14 mouse cellular contexts compared by ENCODE assay signal in the genomic region with DNA sequence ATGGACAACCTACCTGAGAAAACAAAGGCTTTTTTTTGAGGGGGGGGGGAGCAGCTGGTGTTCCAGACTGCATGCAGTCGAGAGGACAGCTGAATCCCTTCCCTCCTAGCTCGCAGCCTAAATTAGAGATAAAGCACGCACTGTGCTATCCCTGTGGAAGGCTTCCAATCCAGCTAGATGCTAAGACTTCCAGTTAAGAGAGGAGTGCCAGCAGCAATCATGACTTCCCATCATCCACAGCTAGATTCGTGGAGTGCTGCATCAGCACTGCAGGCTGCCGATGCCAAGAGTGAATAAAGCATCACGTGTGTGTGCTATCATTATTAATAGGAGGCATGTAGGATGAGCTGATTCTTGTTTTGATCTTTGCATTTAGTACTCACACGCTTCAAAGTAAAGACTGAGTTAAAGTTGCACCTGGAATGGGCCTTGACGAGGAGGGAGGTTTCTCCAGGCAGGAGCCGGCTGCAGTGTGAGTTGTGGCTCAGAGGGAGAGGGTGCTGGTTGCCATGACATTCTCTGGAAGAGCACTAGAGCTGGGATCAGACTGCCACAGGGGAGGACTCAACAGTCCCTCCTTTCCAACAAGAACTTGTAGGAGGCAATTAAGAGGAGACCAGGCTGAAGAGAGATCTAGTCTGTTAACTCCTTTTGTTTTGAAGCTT. TPM values are rescaled to one million over a fixed set of nuclear protein-coding genes. Genes with fewer than 3 reads are reported as not detected.
DNase-seq lines count a peak whose midpoint lies in the region; ATAC-seq and TF ChIP-seq lines count a peak whose summit lies in the region.
"Had no signal": no experiment of that assay in that cellular context is flagged by ENCODE, and none has a peak within 500 bp of the region (broad histone marks: within the 10 kb centered on the region; RNA-seq: fewer than 3 reads in every experiment).

No protein-coding gene starts in this region.

- H3K27ac ChIP-seq in midbrain, postnatal 0 days (ENCODE audit: low read depth, low read length) = no peak overlapping the region
- H3K27ac ChIP-seq in midbrain, embryonic 15.5 days = no peak overlapping the region
- no peak overlapping the region for H3K27ac ChIP-seq in liver, postnatal 0 days (ENCODE audit: low read depth)
- H3K27ac ChIP-seq: embryonic facial prominence, embryonic 10.5 days; forebrain, embryonic 12.5 days; liver, embryonic 13.5 days had no signal

- peaks cover 5% of the 10 kb centered on the region; the same call in 1 of the 2 replicates for H3K4me1 ChIP-seq in midbrain, postnatal 0 days (ENCODE audit: insufficient read depth, low read length)
- peaks cover 26% of the 10 kb centered on the region for H3K4me1 ChIP-seq in midbrain, embryonic 15.5 days
- peaks cover 6% of the 10 kb centered on the region; the same call in 1 of the 2 replicates for H3K4me1 ChIP-seq in liver, postnatal 0 days (ENCODE audit: insufficient read depth)

- no peak for TF ChIP-seq EP300 in liver, postnatal 0 days (IDR thresholded peaks at IDR 0.05; ENCODE audit: low read depth)

- WGBS in midbrain, postnatal 0 days = 82% methylated on average over 9 of the region's 9 CpGs
- 91% methylated on average over 9 of the region's 9 CpGs for WGBS in midbrain, embryonic 15.5 days
- 87% methylated on average over 9 of the region's 9 CpGs for WGBS in liver, postnatal 0 days (ENCODE audit: insufficient replicate concordance)

- H3K9ac ChIP-seq in midbrain, postnatal 0 days (replicated peaks; ENCODE audit: low read length, poor library complexity, severe bottlenecking) = no peak overlapping the region
- H3K9ac ChIP-seq in midbrain, embryonic 15.5 days = no peak overlapping the region
- H3K9ac ChIP-seq in liver, postnatal 0 days (replicated peaks) = no peak overlapping the region
- H3K9ac ChIP-seq: forebrain, embryonic 12.5 days; liver, embryonic 13.5 days had no signal

- no peak overlapping the region for H3K4me3 ChIP-seq in midbrain, postnatal 0 days (ENCODE audit: low read depth, low read length)
- H3K4me3 ChIP-seq in midbrain, embryonic 15.5 days = no peak overlapping the region
- no peak overlapping the region for H3K4me3 ChIP-seq in liver, postnatal 0 days (ENCODE audit: low read depth, low read length)
- H3K4me3 ChIP-seq: embryonic facial prominence, embryonic 10.5 days; forebrain, embryonic 12.5 days; liver, embryonic 13.5 days had no signal

- ATAC-seq in midbrain, postnatal 0 days (ENCODE audit: low FRiP score) = no peak
- no peak for ATAC-seq in midbrain, embryonic 15.5 days (replicated peaks)
- no peak for ATAC-seq in liver, postnatal 0 days

- H3K9me3 ChIP-seq in midbrain, postnatal 0 days (ENCODE audit: low read length) = no peaks in the 10 kb centered on the region
- H3K9me3 ChIP-seq in midbrain, embryonic 15.5 days = no peaks in the 10 kb centered on the region
- no peaks in the 10 kb centered on the region for H3K9me3 ChIP-seq in liver, postnatal 0 days (ENCODE audit: low read length)
- H3K9me3 ChIP-seq: embryonic facial prominence, embryonic 10.5 days; forebrain, embryonic 12.5 days; G1E; liver, embryonic 13.5 days had no signal

- peak; percentile 34 for DNase-seq in gastrocnemius, adult 18-20 months (ENCODE audit: low spot score)
- no peak for DNase-seq in gastrocnemius, postnatal 10 days
- peak; percentile 47 for DNase-seq in midbrain, postnatal 0 days (ENCODE audit: low spot score)
- peak; percentile 26 to 34 for DNase-seq in layer of hippocampus, postnatal 25 days (ENCODE audit: extremely low spot score in 1 of 2, low spot score in 1 of 2)
- DNase-seq in right cerebral cortex, postnatal 36 days (ENCODE audit: low spot score in 2 of 2) = peak; percentile 63 to 78
- no peak for DNase-seq in liver, postnatal 0 days
- DNase-seq in cerebellum, postnatal 4 days (ENCODE audit: low spot score in 2 of 2) = no peak
- DNase-seq: kidney, postnatal 14 days; liver, embryonic 13.5 days had no signal

- TF ChIP-seq CTCF in midbrain, postnatal 0 days (IDR thresholded peaks at IDR 0.05) = no peak
- TF ChIP-seq CTCF in liver, postnatal 0 days (IDR thresholded peaks at IDR 0.05; ENCODE audit: low read depth) = no peak

- no peak overlapping the region for H3K4me2 ChIP-seq in midbrain, postnatal 0 days (ENCODE audit: low read depth, low read length, poor library complexity, severe bottlenecking)
- no peak overlapping the region for H3K4me2 ChIP-seq in midbrain, embryonic 15.5 days
- H3K4me2 ChIP-seq in liver, postnatal 0 days (ENCODE audit: low read depth, low read length) = no peak overlapping the region
- H3K4me2 ChIP-seq: forebrain, embryonic 12.5 days; liver, embryonic 13.5 days had no signal

- no peaks in the 10 kb centered on the region for H3K27me3 ChIP-seq in midbrain, postnatal 0 days (ENCODE audit: insufficient read depth, low read length)
- H3K27me3 ChIP-seq in midbrain, embryonic 15.5 days (replicated peaks) = no peaks in the 10 kb centered on the region
- H3K27me3 ChIP-seq in liver, postnatal 0 days (ENCODE audit: insufficient read depth, low read length) = no peaks in the 10 kb centered on the region
- H3K27me3 ChIP-seq: forebrain, embryonic 12.5 days; liver, embryonic 13.5 days had no signal

- H3K36me3 ChIP-seq in midbrain, postnatal 0 days (ENCODE audit: insufficient read depth, low read length) = peaks cover 5% of the 10 kb centered on the region; the same call in 1 of the 2 replicates
- H3K36me3 ChIP-seq in midbrain, embryonic 15.5 days (replicated peaks) = peaks cover 4% of the 10 kb centered on the region; the same call in 1 of the 2 replicates
- peaks cover 16% of the 10 kb centered on the region for H3K36me3 ChIP-seq in liver, postnatal 0 days (replicated peaks; ENCODE audit: insufficient read depth, low read length)

RNA-seq across cellular contexts. Expression of a gene that starts 5.2 kb away (rescaled TPM):
- 10 to 100 TPM; 40.8 to 44.7 TPM for total RNA-seq in gastrocnemius, adult 18-20 months (2021)
- 10 to 100 TPM; 47.5 to 48.2 TPM for total RNA-seq in gastrocnemius, postnatal 10 days (2021)
- 76.3 and 106 TPM in 2 replicates for total RNA-seq in midbrain, postnatal 0 days (2014; rRNA removed)
- 114 and 115 TPM in 2 replicates for polyA plus RNA-seq in midbrain, postnatal 0 days (2015; fragmentation: Nextera tagmentation; extraction: Ambion mirVana)
- 90.0 and 93.6 TPM in 2 replicates for polyA plus RNA-seq in midbrain, embryonic 15.5 days (2015; fragmentation: Nextera tagmentation; extraction: Ambion mirVana)
- total RNA-seq in layer of hippocampus, postnatal 25 days (2021) = 10 to 100 TPM; 61.1 to 69.4 TPM
- 35.3 and 35.8 TPM in 2 replicates for polyA plus RNA-seq in liver, postnatal 0 days (2015; fragmentation: Nextera tagmentation; extraction: Ambion mirVana)

RNA-seq across cellular contexts. Expression of a gene that starts 5.5 kb away (rescaled TPM):
- total RNA-seq in gastrocnemius, adult 18-20 months (2021) = 10 to 100 TPM; 27.8 to 32.3 TPM
- total RNA-seq in gastrocnemius, postnatal 10 days (2021) = 10 to 100 TPM; 30.3 to 35.3 TPM
- 37.4 and 37.6 TPM in 2 replicates for total RNA-seq in midbrain, postnatal 0 days (2014; rRNA removed)
- 19.0 and 19.4 TPM in 2 replicates for polyA plus RNA-seq in midbrain, postnatal 0 days (2015; fragmentation: Nextera tagmentation; extraction: Ambion mirVana)
- 30.0 and 31.7 TPM in 2 replicates for polyA plus RNA-seq in midbrain, embryonic 15.5 days (2015; fragmentation: Nextera tagmentation; extraction: Ambion mirVana)
- 100 to 1,000 TPM; 110 to 123 TPM for total RNA-seq in layer of hippocampus, postnatal 25 days (2021)
- polyA plus RNA-seq in liver, postnatal 0 days (2015; fragmentation: Nextera tagmentation; extraction: Ambion mirVana) = 4.7 and 5.5 TPM in 2 replicates

RNA-seq across cellular contexts. Expression of a gene that starts 21.2 kb away (rescaled TPM):
- total RNA-seq in gastrocnemius, adult 18-20 months (2021) = 100 to 1,000 TPM; 200 to 204 TPM
- total RNA-seq in gastrocnemius, postnatal 10 days (2021) = 100 to 1,000 TPM; 136 to 138 TPM
- total RNA-seq in midbrain, postnatal 0 days (2014; rRNA removed) = 71.1 and 71.4 TPM in 2 replicates
- polyA plus RNA-seq in midbrain, postnatal 0 days (2015; fragmentation: Nextera tagmentation; extraction: Ambion mirVana) = 40.8 and 49.2 TPM in 2 replicates
- 55.0 and 62.3 TPM in 2 replicates for polyA plus RNA-seq in midbrain, embryonic 15.5 days (2015; fragmentation: Nextera tagmentation; extraction: Ambion mirVana)
- 100 to 1,000 TPM; 193 to 209 TPM for total RNA-seq in layer of hippocampus, postnatal 25 days (2021)
- polyA plus RNA-seq in liver, postnatal 0 days (2015; fragmentation: Nextera tagmentation; extraction: Ambion mirVana) = 29.6 and 32.7 TPM in 2 replicates

RNA-seq across cellular contexts. Expression of a gene that starts 47.1 kb away (rescaled TPM):
- under 1 TPM; 0.47 to 0.57 TPM for total RNA-seq in gastrocnemius, adult 18-20 months (2021)
- total RNA-seq in gastrocnemius, postnatal 10 days (2021) = 1 to 10 TPM; 1.1 to 1.2 TPM
- total RNA-seq in midbrain, postnatal 0 days (2014; rRNA removed) = 1.0 TPM in 2 replicates
- polyA plus RNA-seq in midbrain, postnatal 0 days (2015; fragmentation: Nextera tagmentation; extraction: Ambion mirVana) = 3.3 and 4.8 TPM in 2 replicates
- polyA plus RNA-seq in midbrain, embryonic 15.5 days (2015; fragmentation: Nextera tagmentation; extraction: Ambion mirVana) = 1.7 and 2.2 TPM in 2 replicates
- 1 to 10 TPM; 5.0 to 5.4 TPM for total RNA-seq in layer of hippocampus, postnatal 25 days (2021)
- 0.84 and 1.00 TPM in 2 replicates for polyA plus RNA-seq in liver, postnatal 0 days (2015; fragmentation: Nextera tagmentation; extraction: Ambion mirVana)
- polyA plus RNA-seq: G1E had no signal

RNA-seq across cellular contexts. Expression of a gene that starts 50.3 kb away (rescaled TPM):
- under 1 TPM; 0.38 to 0.46 TPM for total RNA-seq in gastrocnemius, adult 18-20 months (2021)
- total RNA-seq in gastrocnemius, postnatal 10 days (2021) = under 1 TPM; 0.36 to 0.59 TPM
- total RNA-seq in midbrain, postnatal 0 days (2014; rRNA removed) = 0.22 and 0.38 TPM in 2 replicates
- 0.12 TPM in 1 of 2 replicates, not detected in the other for polyA plus RNA-seq in midbrain, postnatal 0 days (2015; fragmentation: Nextera tagmentation; extraction: Ambion mirVana)
- 0.11 and 0.28 TPM in 2 replicates for polyA plus RNA-seq in midbrain, embryonic 15.5 days (2015; fragmentation: Nextera tagmentation; extraction: Ambion mirVana)
- total RNA-seq in layer of hippocampus, postnatal 25 days (2021) = 1 to 10 TPM; 4.0 to 5.6 TPM
- polyA plus RNA-seq in liver, postnatal 0 days (2015; fragmentation: Nextera tagmentation; extraction: Ambion mirVana) = 0.07 TPM in 1 of 2 replicates, not detected in the other
- total RNA-seq: hematopoietic stem cell, adult 5-6 weeks had no signal

Comparison
In these comparisons a context has a peak if more than half of its experiments do, and no peak if none do; other contexts are left out.
1. DNase-seq: peak in gastrocnemius, adult 18-20 months (single experiment), midbrain, postnatal 0 days (single experiment), layer of hippocampus, postnatal 25 days (2 of 2) and right cerebral cortex, postnatal 36 days (2 of 2); none in gastrocnemius, postnatal 10 days (single experiment), liver, postnatal 0 days (single experiment) and cerebellum, postnatal 4 days (0 of 2).